Mouse (Mus musculus) left cerebral cortex, postnatal 10 days (tissue): ENCODE measurements around the gene Fam83g. TPM values are rescaled to one million over a fixed set of nuclear protein-coding genes. Genes with fewer than 3 reads are reported as not detected.
A peak's percentile ranks its signal among the peaks of the same experiment; 100 is the strongest.
"Not testable (repeated sequence)": the region's sequence is repeated elsewhere in the genome, so short reads cannot be mapped to it uniquely, and the experiment has no call there.

Experiments
- DNase-seq, 2 experiments: peaks; one replicate each; pipeline ENCODE4 v3.0.0; 2021 to 2022; ENCODE audit warnings: low spot score in 2 of 2, mixed read lengths in 1 of 2; ENCODE audit errors: extremely low spot score in 1 of 2
- intact Hi-C: fragments of 180-260 bp; cut with DNase I; formaldehyde crosslinking; loops from one replicate; pipeline ENCODE4 v1.15.1; 2025
- total RNA-seq, 2 experiments: library from RNA; stranded (reverse); gene quantifications; 2 replicates each; pipeline ENCODE4 v1.2.3; 2021

Fam83g gene
- under 1 TPM; 0.06 to 0.09 TPM for total RNA-seq

DNA sequence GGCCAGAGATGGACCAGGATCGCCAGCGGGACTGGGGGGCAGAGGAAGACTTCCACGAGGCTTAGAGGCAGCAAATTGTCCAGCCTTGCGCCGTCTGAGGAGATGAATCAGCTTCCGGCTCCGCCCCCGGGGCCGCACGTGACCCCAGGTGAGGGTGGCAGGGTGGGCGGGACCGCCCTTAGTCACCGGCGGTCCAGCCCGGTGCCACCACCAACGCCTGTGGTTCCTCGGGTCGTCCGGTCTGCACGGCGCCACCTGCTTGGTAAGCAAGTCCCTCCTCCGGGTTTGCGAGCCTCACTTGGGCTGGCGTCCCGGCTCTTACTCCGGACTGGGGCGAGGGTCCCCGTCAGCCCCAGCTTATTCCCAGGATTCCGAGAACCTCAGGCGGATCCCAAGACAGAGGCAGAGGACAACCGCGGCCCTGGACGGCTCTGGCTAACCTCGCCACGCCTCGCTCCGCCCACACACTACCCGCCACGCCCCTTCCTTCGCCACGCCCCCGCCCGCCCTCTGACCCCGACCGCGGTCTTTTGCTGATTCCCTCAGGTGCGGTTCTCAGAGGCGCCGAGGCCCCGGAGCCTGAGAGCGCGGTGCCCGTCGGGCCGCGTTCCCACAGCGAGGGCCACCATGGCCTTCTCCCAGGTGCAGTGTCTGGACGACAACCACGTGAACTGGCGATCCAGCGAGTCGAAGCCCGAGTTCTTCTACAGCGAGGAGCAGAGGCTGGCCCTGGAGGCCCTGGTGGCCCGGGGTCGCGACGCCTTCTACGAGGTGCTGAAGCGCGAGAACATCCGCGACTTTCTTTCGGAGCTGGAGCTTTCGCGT lies at the start of gene Fam83g:
Gene Fam83g (plus strand): TSS at position 185 of the 825 bp plus-strand sequence.
- intact Hi-C loops, result no loop called here
- peak in 1 of 2 experiments; percentile 51 for DNase-seq

DNA sequence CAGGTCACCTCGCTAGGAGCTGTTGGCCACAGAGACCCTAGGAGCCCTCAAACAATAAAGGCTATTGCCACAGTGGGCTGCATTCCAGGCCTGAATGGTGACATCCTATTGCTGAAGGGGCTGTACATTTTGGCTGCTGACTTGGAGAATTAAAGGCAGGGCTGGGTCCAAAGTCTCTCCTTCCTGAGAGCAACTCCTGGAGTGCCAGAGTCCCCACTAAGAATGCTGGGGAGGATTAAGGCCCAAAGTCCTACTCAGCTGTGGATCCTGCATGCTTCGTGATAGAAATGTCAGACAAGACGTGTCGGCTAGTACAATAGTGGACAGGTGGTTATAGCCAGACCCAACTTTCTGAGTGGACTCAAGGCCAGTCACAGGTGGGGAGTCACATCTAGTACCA lies 47.6 kb upstream of the Fam83g start:
- intact Hi-C loops, DNase-seq: not testable (repeated sequence)

DNA sequence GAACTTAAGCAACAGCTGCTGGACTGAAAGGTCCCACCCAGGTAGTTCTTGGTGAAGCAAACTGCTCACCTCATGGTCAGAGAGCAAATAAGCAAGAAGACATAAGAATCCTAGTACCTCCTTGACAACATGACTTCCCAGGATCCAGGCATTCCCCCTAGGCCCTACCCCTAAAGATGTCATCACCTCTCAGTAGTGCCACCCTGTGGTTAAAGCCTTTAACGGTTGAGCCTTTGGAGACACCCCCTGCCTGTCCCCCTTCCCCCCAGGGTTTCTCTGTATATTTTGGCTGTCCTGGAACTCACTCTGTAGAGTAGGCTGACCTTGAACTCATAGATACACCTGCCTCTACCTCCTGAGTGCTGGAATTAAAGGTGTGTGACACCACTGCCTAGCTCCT lies 46.5 kb upstream of the Fam83g start:
- no peak for DNase-seq
- intact Hi-C loops, result no loop called here

- no peak for DNase-seq
- intact Hi-C loops, result no loop called here
Measured at GRCm38 (mm10) chr11:61637856-61638255, 46.0 kb upstream of the Fam83g start.

- DNase-seq, result no peak
- intact Hi-C loops, result no loop called here
Measured at GRCm38 (mm10) chr11:61638764-61639536, 44.9 kb upstream of the Fam83g start.

DNA sequence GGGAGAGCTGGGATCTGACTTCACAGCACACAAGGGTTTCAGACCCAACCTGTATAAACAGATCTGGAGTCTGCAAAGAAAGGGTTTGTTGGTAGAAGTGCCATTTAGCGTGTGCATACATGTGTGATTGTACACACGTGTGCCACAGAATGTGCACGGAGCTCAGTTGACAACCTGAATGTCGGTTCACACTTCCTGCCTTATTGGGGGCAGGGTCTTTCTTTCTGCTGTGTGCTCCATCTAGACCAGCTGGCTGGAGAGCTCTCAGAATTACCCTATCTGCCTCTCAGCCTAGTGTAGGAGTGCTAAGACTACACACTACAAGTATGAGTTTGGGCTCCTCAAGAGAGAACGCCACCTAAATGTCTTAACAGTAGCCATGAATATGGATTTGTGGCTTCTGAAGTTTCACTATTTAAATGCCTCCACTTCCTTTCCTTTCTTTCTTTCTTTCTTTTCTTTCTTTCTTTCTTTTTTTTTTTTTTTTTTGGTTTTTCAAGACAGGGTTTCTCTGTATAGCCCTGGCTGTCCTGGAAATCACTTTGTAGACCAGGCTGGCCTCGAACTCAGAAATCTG lies 44.2 kb upstream of the Fam83g start:
- no peak for DNase-seq
- intact Hi-C loops, result no loop called here

DNA sequence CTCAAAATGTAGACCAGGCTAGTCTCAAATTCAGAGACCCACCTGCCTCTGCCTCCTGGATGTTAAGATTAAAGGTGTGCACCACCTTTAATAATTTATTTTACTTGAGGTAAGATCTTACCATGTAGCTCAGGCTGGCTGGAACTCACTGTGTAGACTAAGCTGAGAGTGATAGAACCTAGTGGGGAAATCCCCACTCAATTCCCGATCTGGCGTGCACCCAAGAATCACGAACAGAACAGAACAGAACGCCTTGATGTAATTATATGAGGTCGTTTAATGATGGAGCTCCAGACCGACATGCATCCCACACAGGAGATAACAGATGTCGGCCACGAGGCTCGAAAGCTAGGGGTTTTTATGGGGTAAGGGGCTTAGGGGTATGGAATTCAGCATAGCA lies 43.3 kb upstream of the Fam83g start:
- intact Hi-C loops, DNase-seq: not testable (repeated sequence)

DNA sequence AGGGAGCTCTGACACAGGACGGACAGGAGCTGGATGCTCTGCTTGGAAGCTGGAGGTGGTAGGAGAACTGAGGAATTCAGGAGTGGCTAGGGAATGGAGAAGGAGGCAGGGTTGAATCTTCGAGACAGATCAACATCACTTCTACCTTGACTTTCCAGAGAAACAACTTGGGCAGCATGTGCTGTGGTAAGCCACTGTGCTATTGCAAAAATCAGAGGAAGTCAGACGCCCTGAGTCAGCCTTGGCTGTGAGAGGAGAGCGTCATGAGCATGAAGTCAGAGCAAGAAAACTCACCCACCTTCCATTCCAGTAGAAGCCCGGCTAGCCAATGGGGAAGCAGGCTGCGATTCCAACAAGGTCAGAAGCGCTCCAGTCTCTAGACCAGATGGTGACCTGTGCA lies 41.8 kb upstream of the Fam83g start:
- intact Hi-C loops, result no loop called here
- no peak for DNase-seq

DNA sequence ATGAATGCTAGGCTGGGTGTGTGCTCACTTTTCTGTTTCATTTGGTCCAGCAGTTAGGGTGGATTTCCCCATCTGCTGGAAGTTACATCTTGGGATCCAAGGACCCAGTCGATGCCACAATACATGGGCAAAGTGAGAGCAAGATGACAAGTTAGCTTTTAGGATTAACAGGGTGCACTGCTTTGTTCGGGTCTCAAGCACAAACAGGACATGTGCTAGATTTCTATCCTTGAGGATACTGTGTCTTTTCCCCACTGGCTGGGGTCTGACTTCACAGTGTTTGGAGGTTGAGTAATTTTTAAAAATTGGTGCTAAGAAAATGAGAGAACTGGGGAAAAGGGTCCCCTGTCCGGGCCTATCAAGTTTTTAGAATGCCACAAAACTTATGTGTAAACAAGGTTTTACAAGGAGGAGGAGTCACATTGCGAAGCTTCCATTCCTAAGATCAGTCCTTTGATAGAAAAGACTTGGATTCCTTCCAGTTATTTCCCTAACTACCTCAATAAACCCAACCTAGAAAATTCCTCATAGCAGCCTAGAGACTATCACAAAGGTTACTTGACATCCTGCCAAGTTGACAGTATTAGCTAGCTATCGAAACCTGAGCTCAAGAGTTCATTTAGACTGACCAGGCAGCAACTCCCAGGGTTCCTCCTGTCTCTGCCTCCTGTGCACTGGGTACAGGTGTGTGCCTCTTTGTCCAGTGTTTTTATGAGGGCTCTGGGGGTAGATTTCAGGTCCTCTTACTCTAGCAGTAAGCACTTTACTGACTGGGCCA lies 40.5 kb upstream of the Fam83g start:
- no peak for DNase-seq
- intact Hi-C loops, result no loop called here

GRCm38 (mm10) chr11:61644576-61645326 lies 39.1 kb upstream of the Fam83g start:
- DNase-seq, result no peak
- intact Hi-C loops, result no loop called here

GRCm38 (mm10) chr11:61645357-61645857 lies 38.5 kb upstream of the Fam83g start:
- DNase-seq, result no peak
- intact Hi-C loops, result no loop called here

DNA sequence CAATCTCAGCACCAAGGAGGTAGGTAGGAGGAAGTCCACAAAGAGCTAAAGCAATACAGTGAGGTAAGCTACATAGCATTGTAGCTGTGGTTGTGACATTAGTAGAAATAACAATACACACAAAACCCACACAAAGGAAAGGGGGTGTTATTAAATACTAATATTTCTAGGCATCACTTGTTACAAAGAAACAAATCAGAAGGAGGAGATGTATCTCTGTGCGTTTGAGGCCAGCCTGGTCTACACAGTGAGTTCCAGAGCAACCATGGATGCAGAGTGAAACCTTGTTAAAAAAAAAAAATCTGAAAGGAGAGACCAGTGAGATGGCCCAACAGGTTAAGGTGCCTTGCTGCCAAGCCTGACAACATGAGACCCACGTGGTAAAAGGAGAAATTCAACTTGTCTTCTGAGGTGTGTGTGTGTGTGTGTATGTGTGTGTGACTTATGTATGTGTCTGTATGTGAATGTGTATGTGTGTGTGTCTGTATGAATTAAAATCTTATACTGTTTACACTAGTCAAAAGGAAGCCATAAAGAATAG lies 37.3 kb upstream of the Fam83g start:
- intact Hi-C loops, result no loop called here

DNA sequence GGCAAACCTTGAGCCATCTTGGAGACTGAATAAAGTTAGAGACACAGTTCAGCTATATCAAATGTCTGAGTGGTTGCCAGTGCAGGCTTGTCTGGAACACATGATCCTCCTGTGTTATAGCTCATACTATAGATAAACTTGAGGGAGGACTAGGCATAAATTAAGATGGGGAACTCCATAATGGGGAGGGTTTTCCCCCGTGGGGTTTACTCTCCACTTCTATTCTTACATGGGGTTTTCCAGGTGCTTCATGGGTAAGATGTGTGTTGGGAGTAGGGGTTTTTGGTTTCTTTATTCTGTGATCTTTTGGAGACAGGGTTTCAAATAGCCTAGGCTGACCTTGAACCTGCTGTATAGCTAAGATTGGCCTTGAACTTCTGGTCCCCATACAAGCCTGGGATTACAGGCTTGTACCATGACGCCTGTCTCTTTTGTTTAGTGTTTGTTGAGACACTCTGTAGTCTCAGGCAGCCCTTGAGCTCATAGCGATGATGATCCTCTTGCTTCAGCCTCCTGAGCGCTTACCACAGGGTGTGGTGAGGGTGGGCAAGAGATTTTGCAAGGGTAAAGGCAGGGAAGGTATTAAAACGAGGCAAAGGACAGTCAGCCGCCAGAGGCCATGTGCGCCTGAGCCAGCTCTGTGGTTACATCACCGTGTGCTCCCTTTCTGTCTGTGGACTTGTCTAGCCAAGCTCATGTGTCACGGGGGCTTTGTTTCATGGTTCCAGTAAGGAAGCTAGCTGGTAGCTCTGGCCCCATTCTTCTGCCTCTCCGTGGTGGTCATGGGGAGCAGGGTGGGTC lies 36.6 kb upstream of the Fam83g start:
- no peak for DNase-seq
- intact Hi-C loops, result no loop called here

More for the DNA sequence above, 37.3 kb upstream of the Fam83g start:
- no peak for DNase-seq

DNA sequence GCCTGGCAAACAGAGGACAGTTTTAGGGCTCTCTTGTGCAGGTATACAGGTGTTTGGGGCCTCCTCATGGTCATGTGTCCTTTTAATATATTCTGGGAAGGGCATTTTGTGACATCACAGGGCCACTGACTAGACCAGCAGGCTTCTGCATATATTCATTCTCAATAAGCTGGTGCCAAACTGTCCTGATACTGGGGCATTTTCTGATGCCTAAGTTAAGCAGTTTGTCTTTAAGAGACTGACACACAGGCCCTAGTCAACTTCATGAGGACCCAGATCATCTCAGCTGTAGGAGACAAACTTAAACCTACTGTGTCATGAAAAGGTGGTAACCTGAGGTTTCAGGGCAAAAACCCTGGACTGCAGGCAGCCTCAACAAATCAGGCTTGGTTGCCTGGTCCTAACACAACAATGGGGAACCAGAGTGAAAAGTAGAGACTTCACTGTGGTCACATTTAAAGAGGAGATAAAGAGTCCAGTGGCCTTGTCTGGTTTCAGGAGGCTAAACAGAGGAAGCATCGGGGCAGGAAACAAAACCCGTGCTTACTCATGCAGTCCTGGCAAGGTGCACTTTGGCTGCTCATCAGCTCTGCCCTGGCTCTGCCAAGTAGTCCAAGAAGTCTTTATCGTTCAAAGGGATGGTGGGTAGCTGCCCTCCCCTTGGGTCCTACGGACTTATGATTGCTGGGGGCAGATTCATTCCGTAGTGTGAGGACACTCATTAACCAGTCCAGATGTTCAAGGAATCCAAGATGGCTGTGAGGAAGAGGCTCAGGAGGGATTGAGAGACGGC lies 35.7 kb upstream of the Fam83g start:
- intact Hi-C loops, result no loop called here
- no peak for DNase-seq

DNA sequence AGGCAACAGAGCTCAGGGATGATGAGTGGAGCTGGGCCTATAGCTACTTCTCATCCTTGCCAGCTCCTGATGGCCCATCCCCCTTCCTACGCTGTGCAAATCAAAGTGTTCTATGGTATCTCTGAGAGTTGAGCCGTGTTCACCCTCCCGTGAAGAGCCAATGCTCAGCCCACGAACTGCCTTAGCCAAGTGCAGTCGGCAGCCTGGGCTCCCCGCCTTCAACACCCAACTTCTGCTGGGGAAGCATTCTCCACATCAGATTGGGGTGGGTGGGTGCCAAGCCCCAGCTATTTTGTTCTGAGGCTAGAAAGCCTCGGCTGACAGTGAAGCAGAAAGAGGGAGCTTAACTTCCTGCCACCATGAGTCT lies 35.2 kb upstream of the Fam83g start:
- intact Hi-C loops, result no loop called here
- DNase-seq, result no peak

GRCm38 (mm10) chr11:61649163-61649580 lies 34.7 kb upstream of the Fam83g start:
- DNase-seq, result no peak
- intact Hi-C loops, result no loop called here
